Mouse (Mus musculus): ENCODE data around the gene Gm28374. TPM values are rescaled to one million over a fixed set of nuclear protein-coding genes. Genes with fewer than 3 reads are reported as not detected.
A peak's percentile ranks its signal among the peaks of the same experiment; 100 is the strongest.

Gm28374 gene
- total and polyA plus RNA-seq, 3 experiments, result 0.40 TPM; not detected in 2

DNA sequence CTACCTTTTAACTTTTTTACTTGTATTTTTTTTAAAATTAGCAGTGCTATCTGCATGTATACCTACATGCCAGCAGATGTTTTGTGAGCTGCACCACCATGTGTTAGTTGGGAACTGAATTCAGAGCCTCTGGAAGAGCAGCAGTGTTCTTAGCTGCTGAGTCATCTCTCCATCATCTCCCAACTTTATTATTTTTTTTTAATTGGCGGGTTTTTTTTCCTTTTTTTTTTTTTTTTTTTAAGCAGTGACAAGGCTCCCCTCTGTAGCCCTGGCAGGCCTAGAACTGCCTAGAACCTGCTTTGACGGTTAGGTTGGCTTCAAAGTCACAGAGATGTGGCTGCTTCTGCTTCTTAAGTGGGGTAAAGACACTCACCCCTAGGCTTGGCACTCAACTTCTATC is 42.8 kb upstream of the Gm28374 start:
- in situ Hi-C loops (cut with MboI; ENCODE audit: low pct_ligation_motif_present, low pct_unique_long_range_greater_than_20kb, low sequenced_read_pairs), result loop anchor here (5.0 to 10.0 kb wide), 2 partner anchors 38 to 160 kb away; partner anchors contain the start of gene Pola2
- Histone ChIP-seq H3K9ac (ENCODE audit: insufficient read depth, low read depth) (no peak overlapping the region), H3K4me3 (replicated peaks in 1 of 3; ENCODE audit: low read depth in 2 of 3, low read length in 2 of 3, poor library complexity in 1 of 3) (no peak overlapping the region), H3K79me2 (replicated peaks; ENCODE audit: control insufficient read depth, extremely low read depth, insufficient read depth, poor library complexity, severe bottlenecking) (no peaks in the 10 kb centered on the region), H3K27me3 (replicated peaks) (no peaks in the 10 kb centered on the region), H3K36me3 (replicated peaks in 1 of 2; ENCODE audit: control insufficient read depth in 1 of 2, insufficient read depth in 1 of 2, low read length in 1 of 2) (peaks cover 5 to 35% of the 10 kb centered on the region in 2 experiments), H3K4me2 (ENCODE audit: insufficient read depth, low read depth, poor library complexity, severe bottlenecking) (no peak overlapping the region), H3K27ac (ENCODE audit: insufficient read depth, low read depth) (no peak overlapping the region), H3K4me1 (ENCODE audit: control insufficient read depth in 1 of 2, insufficient read depth in 2 of 2) (peaks cover 0 to 9% of the 10 kb centered on the region in 2 experiments; a peak in 2 of 4 replicates), H3K9me3 (replicated peaks; ENCODE audit: low read length) (no peaks in the 10 kb centered on the region)
- no peak for DNase-seq (ENCODE audit: extremely low read depth)
- dilution Hi-C loops (cut with MboI; ENCODE audit: extremely low pct_ligation_motif_present, extremely low pct_unique_long_range_greater_than_20kb, low sequenced_read_pairs), result no loop called here
- TF ChIP-seq CHD1 (IDR thresholded peaks at IDR 0.05; ENCODE audit: low read depth, low read length) (no peak), PAX5 (IDR thresholded peaks at IDR 0.05; ENCODE audit: low read length) (no peak), HCFC1 (IDR thresholded peaks at IDR 0.05; ENCODE audit: low read depth, low read length) (no peak), USF2 (conservative IDR thresholded peaks at IDR 0.05; ENCODE audit: low read depth, low read length) (no peak), RAD21 (IDR thresholded peaks at IDR 0.05; ENCODE audit: low read depth, low read length) (no peak), TBP (conservative IDR thresholded peaks at IDR 0.05; ENCODE audit: low read depth, low read length) (no peak), MEF2A (IDR thresholded peaks at IDR 0.05; ENCODE audit: borderline replicate concordance, low read depth, low read length) (no peak), NRF1 (IDR thresholded peaks at IDR 0.05; ENCODE audit: low read depth, low read length) (no peak), TCF12 (IDR thresholded peaks at IDR 0.05; ENCODE audit: low read depth, low read length) (no peak), MXI1 (IDR thresholded peaks at IDR 0.05; ENCODE audit: low read depth, low read length) (no peak), NELFE (IDR thresholded peaks at IDR 0.05; ENCODE audit: low read depth, low read length) (no peak), ZMIZ1 (IDR thresholded peaks at IDR 0.05; ENCODE audit: low read depth, low read length) (no peak), MYC (IDR thresholded peaks at IDR 0.05; ENCODE audit: low read depth, low read length) (no peak), CHD2 (IDR thresholded peaks at IDR 0.05; ENCODE audit: low read length) (no peak), SMC3 (IDR thresholded peaks at IDR 0.05; ENCODE audit: low read depth, low read length) (no peak), CTCF (conservative IDR thresholded peaks at IDR 0.05 in 1 of 2, IDR thresholded peaks at IDR 0.05 in 1 of 2; ENCODE audit: low read depth in 2 of 2, low read length in 2 of 2) (no peak), SIN3A (IDR thresholded peaks at IDR 0.05; ENCODE audit: low read length) (no peak), E2F4 (IDR thresholded peaks at IDR 0.05; ENCODE audit: insufficient replicate concordance, low read depth, low read length) (no peak), KAT2A (IDR thresholded peaks at IDR 0.05; ENCODE audit: insufficient replicate concordance, low read length) (no peak)

DNA sequence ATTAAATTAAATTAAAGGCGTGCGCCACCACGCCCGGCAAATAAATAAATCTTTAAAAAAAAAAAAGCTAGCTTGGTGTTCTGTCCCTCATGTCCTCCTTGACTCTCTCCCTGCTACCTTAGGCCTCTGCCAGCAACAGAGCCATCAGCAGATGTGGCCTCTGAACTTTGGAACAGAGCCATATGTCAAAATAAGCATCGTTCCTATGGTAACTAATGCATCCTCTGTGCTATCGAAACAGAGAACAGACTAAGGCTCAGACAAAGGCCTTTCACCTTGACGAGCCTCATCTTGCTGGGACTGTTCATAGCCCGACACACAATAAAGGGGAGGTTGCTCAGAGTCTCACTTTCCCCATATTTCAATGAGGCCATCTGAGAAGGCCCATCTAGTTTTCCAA is 41.3 kb upstream of the Gm28374 start:
- Histone ChIP-seq H3K79me2 (replicated peaks; ENCODE audit: control insufficient read depth, extremely low read depth, insufficient read depth, poor library complexity, severe bottlenecking) (no peaks in the 10 kb centered on the region), H3K4me2 (ENCODE audit: insufficient read depth, low read depth, poor library complexity, severe bottlenecking) (peak overlapping the region; percentile 46), H3K27me3 (replicated peaks) (no peaks in the 10 kb centered on the region), H3K9ac (ENCODE audit: insufficient read depth, low read depth) (0 out of 2 replicates have a peak overlapping the region, but pooled peaks have one; percentile 6), H3K36me3 (replicated peaks in 1 of 2; ENCODE audit: control insufficient read depth in 1 of 2, insufficient read depth in 1 of 2, low read length in 1 of 2) (peaks cover 5 to 40% of the 10 kb centered on the region in 2 experiments), H3K4me3 (replicated peaks in 1 of 3; ENCODE audit: low read depth in 2 of 3, low read length in 2 of 3, poor library complexity in 1 of 3) (no peak overlapping the region), H3K27ac (ENCODE audit: insufficient read depth, low read depth) (peak overlapping the region; percentile 53; the same call in 1 of the 2 replicates), H3K4me1 (ENCODE audit: control insufficient read depth in 1 of 2, insufficient read depth in 2 of 2) (peaks cover 0 to 14% of the 10 kb centered on the region in 2 experiments; a peak in 2 of 4 replicates), H3K9me3 (replicated peaks; ENCODE audit: low read length) (no peaks in the 10 kb centered on the region)
- in situ Hi-C loops (cut with MboI; ENCODE audit: low pct_ligation_motif_present, low pct_unique_long_range_greater_than_20kb, low sequenced_read_pairs) (loop anchor here (5.0 to 10.0 kb wide), 2 partner anchors 36 to 159 kb away; partner anchors contain the start of gene Pola2), dilution Hi-C loops (cut with MboI; ENCODE audit: extremely low pct_ligation_motif_present, extremely low pct_unique_long_range_greater_than_20kb, low sequenced_read_pairs) (no loop called here)
- no peak for DNase-seq (ENCODE audit: extremely low read depth)
- 0 out of 2 replicates have a peak, but pooled peaks have one; percentile 62 for TF ChIP-seq SIN3A (IDR thresholded peaks at IDR 0.05; ENCODE audit: low read length)
- TF ChIP-seq ZC3H11A (IDR thresholded peaks at IDR 0.05; ENCODE audit: low read depth, low read length), result no peak

Measured in CH12.LX (cell line).